Mouse (Mus musculus): Measurements from ENCODE around the gene Snx13.

Gene Snx13

GRCm38 (mm10) chr12:35047320-35048225, 587 bp downstream of the Snx13 start:
- peak; percentile 22 for DNase-seq (ENCODE audit: low read depth, low spot score)

- DNase-seq (ENCODE audit: low read depth, low spot score), result no peak
These were observed 1.9 kb downstream of the Snx13 start for GRCm38 (mm10) chr12:35048891-35049290.

GRCm38 (mm10) chr12:35050501-35050900, 3.5 kb downstream of the Snx13 start:
- no peak for DNase-seq (ENCODE audit: low read depth, low spot score)

GRCm38 (mm10) chr12:35050964-35051758, 4.2 kb downstream of the Snx13 start:
- DNase-seq (ENCODE audit: low read depth, low spot score), result no peak

- DNase-seq (ENCODE audit: low read depth, low spot score), result no peak
These were observed 7.4 kb downstream of the Snx13 start for GRCm38 (mm10) chr12:35054420-35054819.

- DNase-seq (ENCODE audit: low read depth, low spot score), result no peak
These were observed 8.4 kb downstream of the Snx13 start for GRCm38 (mm10) chr12:35055114-35056095.

GRCm38 (mm10) chr12:35063697-35064468, 16.9 kb downstream of the Snx13 start:
- DNase-seq (ENCODE audit: low read depth, low spot score), result no peak

GRCm38 (mm10) chr12:35067621-35068020, 20.6 kb downstream of the Snx13 start:
- DNase-seq (ENCODE audit: low read depth, low spot score), result no peak

- no peak for DNase-seq (ENCODE audit: low read depth, low spot score)
These were observed 24.4 kb downstream of the Snx13 start for GRCm38 (mm10) chr12:35071336-35071735.

GRCm38 (mm10) chr12:35072178-35072577, 25.2 kb downstream of the Snx13 start:
- no peak for DNase-seq (ENCODE audit: low read depth, low spot score)

- no peak for DNase-seq (ENCODE audit: low read depth, low spot score)
These were observed 29.0 kb downstream of the Snx13 start for GRCm38 (mm10) chr12:35075993-35076392.

- DNase-seq (ENCODE audit: low read depth, low spot score), result no peak
These were observed 76.6 kb downstream of the Snx13 start for GRCm38 (mm10) chr12:35123549-35123948.

GRCm38 (mm10) chr12:35153186-35153585, 106.2 kb downstream of the Snx13 start:
- DNase-seq (ENCODE audit: low read depth, low spot score), result no peak

- no peak for DNase-seq (ENCODE audit: low read depth, low spot score)
These were observed 107.2 kb downstream of the Snx13 start for GRCm38 (mm10) chr12:35154149-35154548.

- DNase-seq (ENCODE audit: low read depth, low spot score), result no peak
These were observed 110.3 kb downstream of the Snx13 start for GRCm38 (mm10) chr12:35157237-35157636.

- no peak for DNase-seq (ENCODE audit: low read depth, low spot score)
These were observed 114.7 kb downstream of the Snx13 start for GRCm38 (mm10) chr12:35161690-35162089.

GRCm38 (mm10) chr12:35170275-35170674, 123.3 kb downstream of the Snx13 start:
- no peak for DNase-seq (ENCODE audit: low read depth, low spot score)

- no peak for DNase-seq (ENCODE audit: low read depth, low spot score)
These were observed 129.0 kb downstream of the Snx13 start for GRCm38 (mm10) chr12:35175938-35176337.

- DNase-seq (ENCODE audit: low read depth, low spot score), result no peak
These were observed 129.6 kb downstream of the Snx13 start for GRCm38 (mm10) chr12:35176628-35177027.

GRCm38 (mm10) chr12:35182675-35183074, 135.7 kb downstream of the Snx13 start:
- DNase-seq (ENCODE audit: low read depth, low spot score), result peak; percentile 75

- no peak for DNase-seq (ENCODE audit: low read depth, low spot score)
These were observed 137.3 kb downstream of the Snx13 start for GRCm38 (mm10) chr12:35184261-35184660.
